Mouse (Mus musculus): ENCODE measurements around the gene Tmem106b. TPM values are rescaled to one million over a fixed set of nuclear protein-coding genes. Genes with fewer than 3 reads are reported as not detected.

The Tmem106b gene
- total RNA-seq (2023), result 10 to 100 TPM; 26.3 to 29.8 TPM

DNA sequence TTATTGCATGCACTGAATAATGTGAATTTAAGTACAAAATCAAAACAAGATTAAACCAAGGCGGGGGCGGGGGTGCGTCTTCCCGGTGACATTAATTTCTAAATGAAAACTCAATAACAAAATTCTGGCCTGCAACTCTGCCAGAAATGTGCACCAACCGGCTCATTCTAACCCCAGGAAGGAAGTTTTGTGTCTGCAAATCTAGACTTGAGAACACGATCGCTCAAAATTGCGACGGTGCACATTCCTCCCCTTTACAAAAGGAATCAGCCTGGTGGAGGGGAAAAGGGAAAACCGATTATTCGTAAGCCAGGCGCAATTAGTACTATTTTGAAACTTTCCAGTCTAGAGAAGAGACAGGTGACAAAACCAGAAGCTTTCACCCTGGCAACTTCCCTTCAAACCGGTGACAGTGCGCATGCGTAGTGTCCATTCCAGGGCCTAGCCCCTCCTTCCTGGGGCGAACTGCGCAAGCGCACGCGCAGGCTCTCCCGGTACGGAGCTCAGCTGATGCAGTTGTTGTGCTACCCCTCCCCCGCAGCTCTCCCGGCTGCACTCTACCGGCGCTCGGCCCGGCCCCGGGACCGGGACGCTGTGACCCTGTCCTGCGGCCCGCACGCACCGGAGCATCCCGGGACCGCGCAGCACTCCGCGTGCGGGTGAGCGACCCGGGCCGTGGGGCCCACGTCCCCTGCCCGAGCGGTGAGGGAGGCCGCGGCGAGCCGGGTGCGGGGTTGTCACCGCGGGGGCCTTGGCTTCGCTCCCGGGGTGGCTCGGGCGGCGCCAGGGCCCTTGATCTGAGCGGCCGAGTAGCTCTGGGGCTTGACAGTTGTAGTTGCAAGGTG is at the start of gene Tmem106b:
TSS of gene Tmem106b (plus strand) at position 458 of the 845 bp plus-strand sequence.

Other genes with a start within 250 kb of the Tmem106b start
- not detected for gene Vwde, start 155.2 kb downstream of the Tmem106b start, total RNA-seq (2023)